Mouse (Mus musculus): Measurements from ENCODE around the gene Eif3b. TPM values are rescaled to one million over a fixed set of nuclear protein-coding genes. Genes with fewer than 3 reads are reported as not detected.

Eif3b gene
- polyA plus RNA-seq, 2 experiments, result 119 to 145 TPM

GRCm38 (mm10) chr5:140411339-140411738 is 7.8 kb upstream of the Eif3b start:
- no peaks in the 10 kb centered on the region for H3K9me3 ChIP-seq (ENCODE audit: control insufficient read depth, low read length)
- no peak overlapping the region for H3K27ac ChIP-seq (replicated peaks; ENCODE audit: low read depth, low read length)
- no peak overlapping the region for H3K9ac ChIP-seq (ENCODE audit: low read depth, low read length, severe bottlenecking)
- no peak for ATAC-seq (ENCODE audit: low FRiP score, low read depth)
- no peak overlapping the region for H3K4me2 ChIP-seq (replicated peaks; ENCODE audit: low read depth, low read length, severe bottlenecking)
- no peak overlapping the region for H3K4me3 ChIP-seq (replicated peaks; ENCODE audit: low read length)
- H3K27me3 ChIP-seq (ENCODE audit: control insufficient read depth, insufficient read depth, low read length), result no peaks in the 10 kb centered on the region
- H3K36me3 ChIP-seq (ENCODE audit: control insufficient read depth, insufficient read depth, low read length), result no peaks in the 10 kb centered on the region
- no peaks in the 10 kb centered on the region for H3K4me1 ChIP-seq (ENCODE audit: control insufficient read depth, insufficient read depth, low read length)
- TF ChIP-seq POLR2A (IDR thresholded peaks at IDR 0.05; ENCODE audit: borderline replicate concordance, extremely low read depth, insufficient read depth, insufficient read length), result no peak
- WGBS, result 43% methylated on average over 8 of the region's 8 CpGs
- DNase-seq (ENCODE audit: low spot score), result peak; percentile 49

- Histone ChIP-seq H3K27ac (replicated peaks; ENCODE audit: low read depth, low read length) (no peak overlapping the region), H3K4me2 (replicated peaks; ENCODE audit: low read depth, low read length, severe bottlenecking) (no peak overlapping the region), H3K27me3 (ENCODE audit: control insufficient read depth, insufficient read depth, low read length) (no peaks in the 10 kb centered on the region), H3K4me1 (ENCODE audit: control insufficient read depth, insufficient read depth, low read length) (no peaks in the 10 kb centered on the region), H3K36me3 (ENCODE audit: control insufficient read depth, insufficient read depth, low read length) (no peaks in the 10 kb centered on the region), H3K4me3 (replicated peaks; ENCODE audit: low read length) (no peak overlapping the region), H3K9ac (ENCODE audit: low read depth, low read length, severe bottlenecking) (no peak overlapping the region), H3K9me3 (ENCODE audit: control insufficient read depth, low read length) (no peaks in the 10 kb centered on the region)
- WGBS, result 64% methylated on average over 4 of the region's 4 CpGs
- no peak for DNase-seq (ENCODE audit: low spot score)
- no peak for ATAC-seq (ENCODE audit: low FRiP score, low read depth)
- no peak for TF ChIP-seq POLR2A (IDR thresholded peaks at IDR 0.05; ENCODE audit: borderline replicate concordance, extremely low read depth, insufficient read depth, insufficient read length)
Measured at GRCm38 (mm10) chr5:140414647-140415046, 4.5 kb upstream of the Eif3b start.

DNA sequence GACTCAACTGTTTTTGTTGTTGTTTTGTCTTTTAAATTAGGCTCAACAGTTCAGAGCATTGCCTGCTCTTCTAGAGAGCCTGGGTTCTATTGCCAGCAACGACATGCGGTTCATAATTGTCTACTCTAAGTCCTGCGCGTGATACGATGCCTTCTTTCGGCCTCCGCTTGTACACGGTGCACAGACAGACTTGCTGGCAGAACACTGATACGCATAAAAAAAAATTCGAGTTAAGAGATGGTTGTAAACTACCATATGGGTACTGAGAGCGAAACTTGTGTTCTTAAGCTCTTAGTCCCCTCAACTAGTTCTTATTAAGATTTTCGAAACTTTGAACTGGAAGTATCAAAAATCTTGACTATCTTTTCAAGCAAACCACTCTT is 1.0 kb upstream of the Eif3b start:
- ATAC-seq (ENCODE audit: low FRiP score, low read depth) (peak; percentile 20; the same call in 1 of the 2 replicates), DNase-seq (ENCODE audit: low spot score) (no peak)
- Histone ChIP-seq H3K27ac (replicated peaks; ENCODE audit: low read depth, low read length) (peak overlapping the region; percentile 95), H3K27me3 (ENCODE audit: control insufficient read depth, insufficient read depth, low read length) (no peaks in the 10 kb centered on the region), H3K4me3 (replicated peaks; ENCODE audit: low read length) (peak overlapping the region; percentile 95), H3K9me3 (ENCODE audit: control insufficient read depth, low read length) (no peaks in the 10 kb centered on the region), H3K4me2 (replicated peaks; ENCODE audit: low read depth, low read length, severe bottlenecking) (peak overlapping the region; percentile 71), H3K4me1 (ENCODE audit: control insufficient read depth, insufficient read depth, low read length) (peaks cover 13% of the 10 kb centered on the region; the same call in 1 of the 2 replicates), H3K36me3 (ENCODE audit: control insufficient read depth, insufficient read depth, low read length) (peaks cover 5% of the 10 kb centered on the region; the same call in 1 of the 2 replicates), H3K9ac (ENCODE audit: low read depth, low read length, severe bottlenecking) (peak overlapping the region; percentile 93)
- no peak for TF ChIP-seq POLR2A (IDR thresholded peaks at IDR 0.05; ENCODE audit: borderline replicate concordance, extremely low read depth, insufficient read depth, insufficient read length)
- WGBS, result under 1% methylated on average over 12 of the region's 12 CpGs

DNA sequence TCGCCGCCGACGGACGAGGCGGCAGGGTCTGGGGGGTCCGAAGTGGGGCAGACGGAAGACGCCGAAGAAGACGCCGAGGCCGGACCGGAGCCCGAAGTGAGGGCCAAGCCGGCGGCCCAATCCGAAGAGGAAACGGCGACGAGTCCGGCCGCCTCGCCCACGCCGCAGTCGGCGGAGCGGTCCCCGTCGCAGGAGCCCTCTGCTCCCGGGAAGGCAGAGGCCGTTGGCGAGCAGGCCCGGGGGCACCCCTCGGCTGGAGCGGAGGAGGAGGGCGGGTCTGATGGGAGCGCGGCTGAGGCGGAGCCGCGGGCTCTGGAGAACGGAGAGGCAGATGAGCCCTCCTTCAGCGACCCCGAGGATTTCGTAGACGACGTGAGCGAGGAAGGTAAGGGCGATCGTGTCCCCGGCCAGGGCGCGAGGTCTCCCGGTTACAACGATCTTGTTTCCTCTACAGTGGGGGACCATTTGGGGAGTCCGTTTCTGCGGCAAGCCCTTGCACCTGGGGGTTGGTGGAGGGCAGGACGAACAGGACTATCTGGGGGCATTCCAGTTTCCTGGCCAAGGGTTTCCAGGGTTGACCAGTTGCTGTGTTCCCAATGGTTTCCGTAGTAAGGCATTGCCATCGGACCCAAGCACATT is 433 bp downstream of the Eif3b start:
- DNase-seq (ENCODE audit: low spot score), result peak; percentile 7
- under 1% methylated on average over 56 of the region's 62 CpGs for WGBS
- H3K4me3 ChIP-seq (replicated peaks; ENCODE audit: low read length), result peak overlapping the region; percentile 95

DNA sequence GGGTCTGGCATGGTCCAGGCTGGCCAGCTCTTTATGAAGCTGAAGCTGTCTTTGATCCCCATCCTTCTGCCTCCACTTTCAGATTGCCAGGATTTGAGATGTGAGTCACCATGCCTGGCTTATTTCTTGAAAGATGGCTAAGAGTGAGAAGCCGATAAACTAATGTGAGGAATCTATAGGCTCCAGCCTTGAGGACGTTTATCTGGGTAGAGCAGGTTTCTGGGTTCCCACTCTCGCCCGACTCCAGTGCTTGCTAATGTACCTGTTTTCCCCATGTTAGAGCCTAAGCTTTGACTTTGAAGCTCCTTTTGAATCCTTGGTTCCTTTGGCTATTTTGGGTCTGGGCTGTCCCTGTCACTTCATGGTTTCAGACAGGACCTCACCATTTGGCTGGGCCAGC is 1.5 kb downstream of the Eif3b start:
- no peaks in the 10 kb centered on the region for H3K27me3 ChIP-seq (ENCODE audit: control insufficient read depth, insufficient read depth, low read length)
- 65% methylated on average over 4 of the region's 4 CpGs for WGBS
- peak overlapping the region; percentile 95 for H3K4me3 ChIP-seq (replicated peaks; ENCODE audit: low read length)
- H3K36me3 ChIP-seq (ENCODE audit: control insufficient read depth, insufficient read depth, low read length), result peaks cover 9% of the 10 kb centered on the region; the same call in 1 of the 2 replicates
- peaks cover 13% of the 10 kb centered on the region; the same call in 1 of the 2 replicates for H3K4me1 ChIP-seq (ENCODE audit: control insufficient read depth, insufficient read depth, low read length)
- peak overlapping the region; percentile 93; the same call in 1 of the 2 replicates for H3K9ac ChIP-seq (ENCODE audit: low read depth, low read length, severe bottlenecking)
- TF ChIP-seq POLR2A (IDR thresholded peaks at IDR 0.05; ENCODE audit: borderline replicate concordance, extremely low read depth, insufficient read depth, insufficient read length), result no peak
- no peaks in the 10 kb centered on the region for H3K9me3 ChIP-seq (ENCODE audit: control insufficient read depth, low read length)
- H3K4me2 ChIP-seq (replicated peaks; ENCODE audit: low read depth, low read length, severe bottlenecking), result peak overlapping the region; percentile 68
- DNase-seq (ENCODE audit: low spot score) (no peak), ATAC-seq (ENCODE audit: low FRiP score, low read depth) (no peak)
- H3K27ac ChIP-seq (replicated peaks; ENCODE audit: low read depth, low read length), result no peak overlapping the region

More for the DNA sequence above, 433 bp downstream of the Eif3b start:
- Histone ChIP-seq H3K4me2 (replicated peaks; ENCODE audit: low read depth, low read length, severe bottlenecking) (peak overlapping the region; percentile 68), H3K27ac (replicated peaks; ENCODE audit: low read depth, low read length) (peak overlapping the region; percentile 95), H3K9ac (ENCODE audit: low read depth, low read length, severe bottlenecking) (peak overlapping the region; percentile 93), H3K27me3 (ENCODE audit: control insufficient read depth, insufficient read depth, low read length) (no peaks in the 10 kb centered on the region), H3K9me3 (ENCODE audit: control insufficient read depth, low read length) (no peaks in the 10 kb centered on the region), H3K36me3 (ENCODE audit: control insufficient read depth, insufficient read depth, low read length) (peaks cover 9% of the 10 kb centered on the region; the same call in 1 of the 2 replicates), H3K4me1 (ENCODE audit: control insufficient read depth, insufficient read depth, low read length) (peaks cover 13% of the 10 kb centered on the region; the same call in 1 of the 2 replicates)
- no peak for TF ChIP-seq POLR2A (IDR thresholded peaks at IDR 0.05; ENCODE audit: borderline replicate concordance, extremely low read depth, insufficient read depth, insufficient read length)
- peak; percentile 7; the same call in 1 of the 2 replicates for ATAC-seq (ENCODE audit: low FRiP score, low read depth)
